Mouse (Mus musculus): ENCODE measurements around the gene H2al1g. TPM values are rescaled to one million over a fixed set of nuclear protein-coding genes. Genes with fewer than 3 reads are reported as not detected.
"Not testable (repeated sequence)": the region's sequence is repeated elsewhere in the genome, so short reads cannot be mapped to it uniquely, and the experiment has no call there.

H2al1g gene
- not detected in 2 replicates for polyA plus RNA-seq (2015; fragmentation: Nextera tagmentation; extraction: Ambion mirVana)

- not testable (repeated sequence) for H3K27me3 ChIP-seq; H3K36me3 ChIP-seq; H3K9me3 ChIP-seq; H3K9ac ChIP-seq; H3K4me3 ChIP-seq; H3K4me2 ChIP-seq; H3K4me1 ChIP-seq; H3K27ac ChIP-seq; ATAC-seq (ENCODE audit: borderline replicate concordance, extremely low read depth, low FRiP score, low TSS enrichment)
- WGBS: no CpG with 5 or more reads among the region's 3 CpGs
Observed at GRCm38 (mm10) chrX:11317956-11318355, at the start of gene H2al1g. Gene H2al1g (plus strand): TSS chrX:11318256.

GRCm38 (mm10) chrX:11269074-11269473 is 49.0 kb upstream of the H2al1g start:
- H3K9me3 ChIP-seq: no peaks in the 10 kb centered on the region
- H3K27ac ChIP-seq: no peak overlapping the region
- H3K36me3 ChIP-seq: no peaks in the 10 kb centered on the region
- no peak overlapping the region for H3K9ac ChIP-seq
- no peak for ATAC-seq (ENCODE audit: borderline replicate concordance, extremely low read depth, low FRiP score, low TSS enrichment)
- H3K27me3 ChIP-seq: 0 out of 2 replicates have a peak, but pooled peaks cover 4% of the 10 kb centered on the region
- H3K4me3 ChIP-seq: no peak overlapping the region
- 0 out of 2 replicates have a peak, but pooled peaks cover 4% of the 10 kb centered on the region for H3K4me1 ChIP-seq
- no peak overlapping the region for H3K4me2 ChIP-seq
- WGBS: 74% methylated on average over 3 of the region's 3 CpGs

- no peaks in the 10 kb centered on the region for H3K9me3 ChIP-seq
- H3K27ac ChIP-seq: no peak overlapping the region
- 0 out of 2 replicates have a peak, but pooled peaks cover 4% of the 10 kb centered on the region for H3K27me3 ChIP-seq
- no peak overlapping the region for H3K4me3 ChIP-seq
- 51% methylated on average over 3 of the region's 3 CpGs for WGBS
- 0 out of 2 replicates have a peak, but pooled peaks cover 4% of the 10 kb centered on the region for H3K4me1 ChIP-seq
- no peaks in the 10 kb centered on the region for H3K36me3 ChIP-seq
- H3K9ac ChIP-seq: no peak overlapping the region
- ATAC-seq (ENCODE audit: borderline replicate concordance, extremely low read depth, low FRiP score, low TSS enrichment): no peak
- no peak overlapping the region for H3K4me2 ChIP-seq
Observed at GRCm38 (mm10) chrX:11273190-11273589, 44.9 kb upstream of the H2al1g start.

GRCm38 (mm10) chrX:11277083-11277482 is 41.0 kb upstream of the H2al1g start:
- 0 out of 2 replicates have a peak, but pooled peaks cover 4% of the 10 kb centered on the region for H3K4me1 ChIP-seq
- no peak overlapping the region for H3K9ac ChIP-seq
- no peak overlapping the region for H3K27ac ChIP-seq
- H3K36me3 ChIP-seq: no peaks in the 10 kb centered on the region
- H3K4me3 ChIP-seq: no peak overlapping the region
- 62% methylated on average over 6 of the region's 6 CpGs for WGBS
- H3K4me2 ChIP-seq: no peak overlapping the region
- no peak for ATAC-seq (ENCODE audit: borderline replicate concordance, extremely low read depth, low FRiP score, low TSS enrichment)
- peaks cover 1% of the 10 kb centered on the region; the same call in 1 of the 2 replicates for H3K27me3 ChIP-seq
- no peaks in the 10 kb centered on the region for H3K9me3 ChIP-seq

GRCm38 (mm10) chrX:11280741-11281140 is 37.3 kb upstream of the H2al1g start:
- ATAC-seq (ENCODE audit: borderline replicate concordance, extremely low read depth, low FRiP score, low TSS enrichment): no peak
- H3K27ac ChIP-seq: no peak overlapping the region
- WGBS: 60% methylated on average over 2 of the region's 2 CpGs
- H3K9me3 ChIP-seq: no peaks in the 10 kb centered on the region
- peaks cover 4% of the 10 kb centered on the region; the same call in 1 of the 2 replicates for H3K27me3 ChIP-seq
- H3K9ac ChIP-seq: no peak overlapping the region
- no peaks in the 10 kb centered on the region for H3K36me3 ChIP-seq
- H3K4me1 ChIP-seq: no peaks in the 10 kb centered on the region
- H3K4me2 ChIP-seq: no peak overlapping the region
- H3K4me3 ChIP-seq: no peak overlapping the region

GRCm38 (mm10) chrX:11288306-11288882 is 29.7 kb upstream of the H2al1g start:
- H3K4me1 ChIP-seq: 0 out of 2 replicates have a peak, but pooled peaks cover 3% of the 10 kb centered on the region
- no peak overlapping the region for H3K4me3 ChIP-seq
- ATAC-seq (ENCODE audit: borderline replicate concordance, extremely low read depth, low FRiP score, low TSS enrichment): no peak
- no peak overlapping the region for H3K27ac ChIP-seq
- H3K4me2 ChIP-seq: no peak overlapping the region
- no peaks in the 10 kb centered on the region for H3K36me3 ChIP-seq
- peaks cover 4% of the 10 kb centered on the region; the same call in 1 of the 2 replicates for H3K27me3 ChIP-seq
- H3K9me3 ChIP-seq: no peaks in the 10 kb centered on the region
- no peak overlapping the region for H3K9ac ChIP-seq
- WGBS: 37% methylated on average over 14 of the region's 14 CpGs

- H3K4me1 ChIP-seq: 0 out of 2 replicates have a peak, but pooled peaks cover 3% of the 10 kb centered on the region
- no peak overlapping the region for H3K4me2 ChIP-seq
- no peaks in the 10 kb centered on the region for H3K36me3 ChIP-seq
- no peak overlapping the region for H3K9ac ChIP-seq
- peaks cover 4% of the 10 kb centered on the region; the same call in 1 of the 2 replicates for H3K27me3 ChIP-seq
- H3K4me3 ChIP-seq: no peak overlapping the region
- H3K9me3 ChIP-seq: no peaks in the 10 kb centered on the region
- 65% methylated on average over 4 of the region's 4 CpGs for WGBS
- no peak for ATAC-seq (ENCODE audit: borderline replicate concordance, extremely low read depth, low FRiP score, low TSS enrichment)
- no peak overlapping the region for H3K27ac ChIP-seq
Observed at GRCm38 (mm10) chrX:11289244-11289643, 28.8 kb upstream of the H2al1g start.

- not testable (repeated sequence) for H3K9me3 ChIP-seq; H3K27ac ChIP-seq; H3K36me3 ChIP-seq; ATAC-seq (ENCODE audit: borderline replicate concordance, extremely low read depth, low FRiP score, low TSS enrichment); H3K9ac ChIP-seq; H3K4me3 ChIP-seq; H3K27me3 ChIP-seq; H3K4me2 ChIP-seq; H3K4me1 ChIP-seq
- WGBS: no CpG with 5 or more reads among the region's 3 CpGs
Observed at GRCm38 (mm10) chrX:11298957-11299356, 19.1 kb upstream of the H2al1g start, which contains the start of gene H2al1a. Gene H2al1a (plus strand): TSS chrX:11299257.

GRCm38 (mm10) chrX:11302132-11302531 is 15.9 kb upstream of the H2al1g start, which contains the start of gene H2al1b:
Gene H2al1b (plus strand): TSS chrX:11302432.
- H3K4me3 ChIP-seq; H3K27me3 ChIP-seq; ATAC-seq (ENCODE audit: borderline replicate concordance, extremely low read depth, low FRiP score, low TSS enrichment); H3K4me2 ChIP-seq; H3K36me3 ChIP-seq; H3K27ac ChIP-seq; H3K9me3 ChIP-seq; H3K4me1 ChIP-seq; H3K9ac ChIP-seq: not testable (repeated sequence)
- WGBS: 100% methylated on average over 1 of the region's 3 CpGs

GRCm38 (mm10) chrX:11305355-11305754 is 12.7 kb upstream of the H2al1g start, which contains the start of gene H2al1c:
Gene H2al1c (plus strand): TSS chrX:11305655.
- 38% methylated on average over 1 of the region's 6 CpGs for WGBS
- not testable (repeated sequence) for ATAC-seq (ENCODE audit: borderline replicate concordance, extremely low read depth, low FRiP score, low TSS enrichment); H3K27me3 ChIP-seq; H3K4me3 ChIP-seq; H3K9me3 ChIP-seq; H3K9ac ChIP-seq; H3K36me3 ChIP-seq; H3K4me2 ChIP-seq; H3K4me1 ChIP-seq; H3K27ac ChIP-seq

GRCm38 (mm10) chrX:11308524-11308923 is 9.5 kb upstream of the H2al1g start, which contains the start of gene H2al1d:
Gene H2al1d (plus strand): TSS chrX:11308824.
- no CpG with 5 or more reads among the region's 6 CpGs for WGBS

GRCm38 (mm10) chrX:11311634-11312033 is 6.4 kb upstream of the H2al1g start, which contains the start of gene H2al1e:
Gene H2al1e (plus strand): TSS chrX:11311934.
- not testable (repeated sequence) for H3K27me3 ChIP-seq; H3K4me2 ChIP-seq; ATAC-seq (ENCODE audit: borderline replicate concordance, extremely low read depth, low FRiP score, low TSS enrichment); H3K36me3 ChIP-seq; H3K9ac ChIP-seq; H3K4me3 ChIP-seq; H3K27ac ChIP-seq; H3K9me3 ChIP-seq; H3K4me1 ChIP-seq
- WGBS: no CpG with 5 or more reads among the region's 3 CpGs

More at GRCm38 (mm10) chrX:11308524-11308923, 9.5 kb upstream of the H2al1g start, which contains the start of gene H2al1d:
- not testable (repeated sequence) for H3K36me3 ChIP-seq; H3K27me3 ChIP-seq; H3K27ac ChIP-seq; H3K4me1 ChIP-seq; ATAC-seq (ENCODE audit: borderline replicate concordance, extremely low read depth, low FRiP score, low TSS enrichment); H3K4me3 ChIP-seq; H3K9ac ChIP-seq; H3K9me3 ChIP-seq; H3K4me2 ChIP-seq

All from lung, embryonic 15.5 days (tissue).